Mouse (Mus musculus) lung, adult 2 months (tissue): ENCODE data around the gene Plekhd1.

Experiments
- CTCF ChIP-seq: fragments of 200-500 bp; IDR thresholded peaks from 2 replicates; pipeline ENCODE4 v1.5.1; 2011; ENCODE audit warnings: mild to moderate bottlenecking, low read length, control low read depth; ENCODE audit not compliant: insufficient read depth
- POLR2A ChIP-seq: fragments of 200-500 bp; IDR thresholded peaks from 2 replicates; pipeline ENCODE4 v1.6.1; 2011; ENCODE audit warnings: low read depth, mild to moderate bottlenecking, control low read depth, low read length, borderline replicate concordance; ENCODE audit errors: extremely low read depth

DNA sequence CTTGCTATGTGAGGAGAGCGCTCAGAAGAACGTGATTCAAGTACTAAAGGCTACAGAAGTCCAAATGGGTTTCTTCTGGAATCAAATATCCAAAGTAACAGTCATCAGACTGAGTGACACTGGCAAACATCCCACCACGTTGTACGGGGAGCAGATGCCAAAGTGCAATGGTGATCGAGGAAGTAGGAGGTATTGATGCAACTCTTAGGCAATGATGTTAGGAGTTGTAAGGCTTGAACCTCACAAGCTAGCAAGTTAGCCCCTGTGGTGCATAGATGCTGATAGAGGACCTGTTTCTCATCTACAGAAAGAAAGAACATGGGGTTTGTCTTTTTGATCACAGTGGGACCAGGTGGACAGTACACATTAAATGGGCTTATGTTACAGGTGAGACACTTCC lies 70.6 kb downstream of the Plekhd1 start:
- TF ChIP-seq CTCF (no peak), POLR2A (no peak)
